Comparison of ENCODE assay signal across 17 mouse cellular contexts in the genomic region with DNA sequence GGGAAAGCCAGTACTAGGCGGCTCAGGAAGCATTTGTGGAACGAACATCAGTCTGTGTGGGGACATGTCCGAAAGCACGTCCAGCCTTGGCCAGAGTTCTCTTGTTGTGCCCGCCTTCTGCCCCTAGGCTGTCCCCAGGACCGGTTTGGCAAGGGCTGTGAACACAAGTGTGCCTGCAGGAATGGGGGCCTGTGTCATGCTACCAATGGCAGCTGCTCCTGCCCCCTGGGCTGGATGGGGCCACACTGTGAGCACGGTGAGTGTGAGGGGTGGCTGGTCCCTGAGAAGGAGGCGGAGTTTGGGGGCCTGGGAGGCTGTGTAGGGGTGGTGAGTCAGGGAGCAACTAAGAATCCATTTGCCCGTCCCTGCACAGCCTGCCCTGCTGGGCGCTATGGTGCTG. TPM values are rescaled to one million over a fixed set of nuclear protein-coding genes. Genes with fewer than 3 reads are reported as not detected.
DNase-seq lines count a peak whose midpoint lies in the region; ATAC-seq lines count a peak whose summit lies in the region.
"Had no signal": no experiment of that assay in that cellular context is flagged by ENCODE, and none has a peak within 500 bp of the region (broad histone marks: within the 10 kb centered on the region; RNA-seq: fewer than 3 reads in every experiment).

No protein-coding gene starts in this region.

- no peak for ATAC-seq in heart, embryonic 11.5 days (replicated peaks; ENCODE audit: insufficient number of reproducible peaks, low FRiP score, low TSS enrichment)
- peak; percentile 62; the same call in 1 of the 2 replicates for ATAC-seq in kidney, embryonic 14.5 days (ENCODE audit: low FRiP score, low TSS enrichment)
- peak; percentile 91 for ATAC-seq in lung, embryonic 16.5 days (ENCODE audit: low read depth)
- ATAC-seq: midbrain, embryonic 13.5 days had no signal

- H3K9ac ChIP-seq in heart, embryonic 11.5 days (ENCODE audit: low read depth, low read length): no peak overlapping the region
- no peak overlapping the region for H3K9ac ChIP-seq in kidney, embryonic 14.5 days (ENCODE audit: low read depth, low read length)
- H3K9ac ChIP-seq in lung, embryonic 16.5 days (ENCODE audit: low read length): peak overlapping the region; percentile 54
- H3K9ac ChIP-seq: heart, embryonic 13.5 days; liver, embryonic 13.5 days; midbrain, embryonic 13.5 days; neural tube, embryonic 15.5 days had no signal

- H3K4me2 ChIP-seq in heart, embryonic 11.5 days: no peak overlapping the region
- H3K4me2 ChIP-seq in kidney, embryonic 14.5 days (replicated peaks; ENCODE audit: low read depth, low read length): no peak overlapping the region
- H3K4me2 ChIP-seq in lung, embryonic 16.5 days (ENCODE audit: low read depth, low read length): peak overlapping the region; percentile 49
- H3K4me2 ChIP-seq: heart, embryonic 13.5 days; liver, embryonic 13.5 days; midbrain, embryonic 13.5 days; neural tube, embryonic 15.5 days had no signal

- H3K9me3 ChIP-seq in heart, embryonic 10.5 days: no peaks in the 10 kb centered on the region
- no peaks in the 10 kb centered on the region for H3K9me3 ChIP-seq in heart, embryonic 11.5 days (replicated peaks; ENCODE audit: control insufficient read depth, low read length)
- H3K9me3 ChIP-seq in kidney, embryonic 14.5 days (ENCODE audit: control insufficient read depth, low read length): no peaks in the 10 kb centered on the region
- H3K9me3 ChIP-seq in lung, embryonic 16.5 days (ENCODE audit: control insufficient read depth, low read length): no peaks in the 10 kb centered on the region
- H3K9me3 ChIP-seq: heart, embryonic 13.5 days; liver, embryonic 13.5 days; midbrain, embryonic 13.5 days; neural tube, embryonic 15.5 days had no signal

- H3K4me1 ChIP-seq in heart, embryonic 10.5 days: peaks cover 7% of the 10 kb centered on the region
- no peaks in the 10 kb centered on the region for H3K4me1 ChIP-seq in heart, embryonic 11.5 days (ENCODE audit: control insufficient read depth, insufficient read depth, low read length)
- no peaks in the 10 kb centered on the region for H3K4me1 ChIP-seq in kidney, embryonic 14.5 days (ENCODE audit: control insufficient read depth, insufficient read depth, low read length)
- peaks cover 6% of the 10 kb centered on the region; the same call in 1 of the 2 replicates for H3K4me1 ChIP-seq in lung, embryonic 16.5 days (replicated peaks; ENCODE audit: control insufficient read depth, insufficient read depth, low read length)
- H3K4me1 ChIP-seq: liver, embryonic 13.5 days; midbrain, embryonic 13.5 days; neural tube, embryonic 15.5 days had no signal

- peak overlapping the region; percentile 52; the same call in 1 of the 2 replicates for H3K27ac ChIP-seq in heart, embryonic 10.5 days
- H3K27ac ChIP-seq in heart, embryonic 11.5 days (ENCODE audit: low read depth, low read length): no peak overlapping the region
- no peak overlapping the region; the same call in 1 of the 2 replicates for H3K27ac ChIP-seq in kidney, embryonic 14.5 days (ENCODE audit: low read depth, low read length)
- peak overlapping the region; percentile 86 for H3K27ac ChIP-seq in lung, embryonic 16.5 days (ENCODE audit: low read length)
- H3K27ac ChIP-seq: heart, embryonic 13.5 days; liver, embryonic 13.5 days; midbrain, embryonic 13.5 days; neural tube, embryonic 15.5 days had no signal

- no peak overlapping the region for H3K4me3 ChIP-seq in heart, embryonic 10.5 days
- H3K4me3 ChIP-seq in heart, embryonic 11.5 days (ENCODE audit: low read depth, low read length): no peak overlapping the region
- H3K4me3 ChIP-seq in kidney, embryonic 14.5 days (ENCODE audit: low read length): no peak overlapping the region
- peak overlapping the region; percentile 9 for H3K4me3 ChIP-seq in lung, embryonic 16.5 days (ENCODE audit: low read length)
- H3K4me3 ChIP-seq: heart, embryonic 13.5 days; liver, embryonic 13.5 days; midbrain, embryonic 13.5 days; neural tube, embryonic 15.5 days had no signal

- H3K36me3 ChIP-seq in heart, embryonic 10.5 days: peaks cover 13% of the 10 kb centered on the region
- H3K36me3 ChIP-seq in heart, embryonic 11.5 days (ENCODE audit: control insufficient read depth, insufficient read depth, low read length): no peaks in the 10 kb centered on the region
- peaks cover 2% of the 10 kb centered on the region; the same call in 1 of the 2 replicates for H3K36me3 ChIP-seq in kidney, embryonic 14.5 days (ENCODE audit: control insufficient read depth, insufficient read depth, low read length)
- no peaks in the 10 kb centered on the region for H3K36me3 ChIP-seq in lung, embryonic 16.5 days (ENCODE audit: control insufficient read depth, insufficient read depth, low read length)
- H3K36me3 ChIP-seq: liver, embryonic 13.5 days; neural tube, embryonic 15.5 days had no signal

- H3K27me3 ChIP-seq in heart, embryonic 10.5 days (ENCODE audit: insufficient read depth, poor library complexity, severe bottlenecking): peaks cover 25% of the 10 kb centered on the region
- no peaks in the 10 kb centered on the region; the same call in 1 of the 2 replicates for H3K27me3 ChIP-seq in heart, embryonic 11.5 days (ENCODE audit: control insufficient read depth, insufficient read depth, low read length)
- H3K27me3 ChIP-seq in kidney, embryonic 14.5 days (ENCODE audit: control insufficient read depth, insufficient read depth, low read length): no peaks in the 10 kb centered on the region
- H3K27me3 ChIP-seq in lung, embryonic 16.5 days (ENCODE audit: control insufficient read depth, insufficient read depth, low read depth, low read length): no peaks in the 10 kb centered on the region
- H3K27me3 ChIP-seq: heart, embryonic 13.5 days; liver, embryonic 13.5 days; midbrain, embryonic 13.5 days; neural tube, embryonic 15.5 days had no signal

- 46% methylated on average over 10 of the region's 10 CpGs for WGBS in heart, embryonic 10.5 days
- WGBS in heart, embryonic 11.5 days (ENCODE audit: insufficient replicate concordance): 50% methylated on average over 10 of the region's 10 CpGs
- 61% methylated on average over 10 of the region's 10 CpGs for WGBS in kidney, embryonic 14.5 days
- 35% methylated on average over 10 of the region's 10 CpGs for WGBS in lung, embryonic 16.5 days

- DNase-seq in heart, embryonic 10.5 days (ENCODE audit: low spot score): no peak
- DNase-seq in Muller cell, postnatal 12 days (ENCODE audit: inconsistent ontology term): peak; percentile 48
- no peak for DNase-seq in spleen, postnatal 14 days (ENCODE audit: low spot score in 2 of 2)
- no peak for DNase-seq in ovary, postnatal 10 days (ENCODE audit: low spot score)
- no peak for DNase-seq in thymus, postnatal 14 days
- DNase-seq: adrenal gland, postnatal 25 days; cerebellum, adult 2 months; layer of hippocampus, adult 9-11 months; liver, embryonic 13.5 days; right cerebral cortex, postnatal 14 days; thymus, postnatal 4 days had no signal

RNA-seq across cellular contexts. Expression of gene Arhgef16, which starts 32.0 kb away (rescaled TPM):
- 3.3 and 7.4 TPM in 2 replicates for polyA plus RNA-seq in heart, embryonic 10.5 days (2016; fragmentation: Nextera tagmentation; extraction: Ambion mirVana)
- 1.1 and 1.5 TPM in 2 replicates for polyA plus RNA-seq in heart, embryonic 11.5 days (2014; fragmentation: Nextera tagmentation; extraction: Ambion mirVana)
- 16.3 and 28.2 TPM in 2 replicates for polyA plus RNA-seq in kidney, embryonic 14.5 days (2014; fragmentation: Nextera tagmentation; extraction: Ambion mirVana)
- polyA plus RNA-seq in lung, embryonic 16.5 days (2015; fragmentation: Nextera tagmentation; extraction: Ambion mirVana): 25.4 and 26.0 TPM in 2 replicates

Comparison
In these comparisons a context has a peak if more than half of its experiments do, and no peak if none do; other contexts are left out.
1. H3K27ac ChIP-seq: peak in heart, embryonic 10.5 days (single experiment) and lung, embryonic 16.5 days (single experiment); none in heart, embryonic 11.5 days (single experiment) and kidney, embryonic 14.5 days (single experiment).